Mouse (Mus musculus): ENCODE data around the gene Arl1.
"Not testable (repeated sequence)": the region's sequence is repeated elsewhere in the genome, so short reads cannot be mapped to it uniquely, and the experiment has no call there.

Gene Arl1

DNA sequence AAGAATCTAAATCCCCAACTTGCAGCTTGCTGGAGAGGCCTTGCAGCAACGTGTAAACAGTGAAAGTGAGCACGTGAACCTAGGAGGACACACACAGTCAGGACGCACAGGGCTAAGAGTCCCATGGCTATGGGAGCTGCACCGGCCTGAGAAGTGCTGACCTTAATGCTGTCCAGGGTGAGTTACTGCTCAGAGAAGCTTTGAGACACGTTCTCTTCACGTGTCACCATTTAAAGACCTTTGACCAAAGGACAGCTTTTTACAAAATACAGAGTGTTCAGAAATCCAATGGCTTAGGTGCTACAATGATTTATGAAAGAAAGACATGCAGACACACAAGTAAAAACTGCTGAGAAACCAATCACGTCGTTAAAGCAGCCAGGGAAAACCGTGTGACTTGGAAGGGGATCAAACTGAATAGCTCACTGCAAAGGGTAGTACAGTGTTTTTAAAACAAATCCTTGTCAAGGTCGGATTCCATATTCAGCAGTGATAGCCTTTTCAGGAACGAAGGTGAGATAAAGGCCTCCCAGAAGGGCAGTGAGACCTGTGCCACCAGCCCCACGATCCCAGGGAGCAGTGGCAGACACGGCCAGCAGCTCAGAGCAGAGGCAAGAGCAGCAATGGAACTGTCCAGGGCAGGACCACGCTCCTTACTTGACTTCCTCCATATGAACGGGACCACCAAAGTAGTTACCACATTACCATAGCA lies 34.9 kb downstream of the Arl1 start:
- no peak for DNase-seq (ENCODE audit: low read depth)

DNA sequence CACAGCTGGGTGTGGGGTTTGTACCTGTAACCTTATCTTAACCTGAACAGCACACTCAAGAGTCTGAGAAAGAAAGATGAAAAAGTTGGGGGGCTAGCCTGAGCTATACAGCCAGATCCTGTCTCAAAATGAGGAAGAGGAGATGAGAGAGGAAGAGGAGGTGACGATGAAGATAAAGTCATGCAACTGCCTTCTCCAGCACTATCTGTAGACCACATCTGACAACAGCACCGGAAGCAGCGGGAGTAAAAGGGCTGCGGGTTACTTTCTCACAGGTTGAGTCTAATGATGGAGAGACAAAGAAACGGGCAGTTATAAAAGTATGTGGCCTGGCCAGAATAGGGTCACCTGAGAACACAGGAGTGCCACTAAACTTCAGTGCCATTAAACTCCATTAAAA lies 38.3 kb downstream of the Arl1 start:
- no peak for DNase-seq (ENCODE audit: low read depth)

DNA sequence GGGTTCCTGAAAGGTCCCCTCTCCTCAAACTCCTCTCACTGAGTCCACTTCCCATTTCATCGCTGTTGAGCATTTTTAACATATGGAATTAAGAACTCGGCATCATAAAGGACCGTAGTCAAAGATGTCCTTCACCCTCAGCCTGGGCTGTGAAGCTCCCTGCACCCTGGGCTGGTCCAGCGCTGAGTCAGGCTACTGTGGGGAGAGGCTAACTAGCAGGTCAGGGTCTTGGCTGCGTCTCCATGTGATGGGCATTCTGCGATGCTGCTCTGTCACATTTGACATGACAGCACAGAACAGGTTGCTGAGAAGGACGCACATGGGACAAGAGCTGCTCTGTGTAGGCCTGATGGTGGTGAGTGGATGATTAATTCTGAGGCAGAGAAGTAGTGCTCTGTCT lies 39.0 kb downstream of the Arl1 start:
- no peak for DNase-seq (ENCODE audit: low read depth)

DNA sequence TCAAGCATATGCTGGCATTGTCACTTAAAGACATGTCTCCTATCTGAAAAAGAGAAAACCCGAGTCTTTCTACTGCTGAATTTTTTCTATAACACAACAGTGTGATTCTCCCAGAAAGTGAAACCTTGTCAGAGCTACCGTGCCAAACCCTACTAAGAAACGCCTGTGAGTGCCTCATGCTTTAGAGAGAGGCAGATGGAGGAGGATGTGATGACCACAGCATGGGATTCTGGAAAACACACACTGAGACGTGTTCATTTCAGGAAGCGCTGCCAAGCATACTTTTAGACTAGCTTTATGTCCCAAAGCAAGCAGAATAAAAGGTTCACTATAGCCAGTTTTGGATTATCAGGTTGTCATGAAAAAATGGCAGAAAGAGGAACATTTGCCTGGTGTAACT lies 42.3 kb downstream of the Arl1 start:
- DNase-seq (ENCODE audit: low read depth), result not testable (repeated sequence)

DNA sequence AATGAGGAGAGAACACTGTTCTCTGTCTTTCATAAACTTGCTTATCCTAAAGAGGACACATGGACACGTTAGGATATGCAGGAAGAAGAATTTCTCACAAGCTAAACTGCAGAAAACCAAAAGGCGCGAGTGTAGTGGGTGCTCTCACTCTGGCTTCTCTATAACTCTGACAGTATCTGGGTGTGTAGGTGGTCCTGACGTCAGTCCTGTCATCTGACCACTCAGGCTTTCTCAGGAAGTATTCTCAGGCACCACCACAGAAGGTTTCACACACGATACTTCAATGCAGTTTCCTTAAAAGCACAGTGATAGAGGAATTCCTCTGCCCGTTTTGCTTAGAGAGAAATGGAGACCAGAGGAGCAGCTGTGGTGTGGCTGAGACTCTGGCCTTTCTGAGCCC lies 45.5 kb downstream of the Arl1 start:
- no peak for DNase-seq (ENCODE audit: low read depth)

DNA sequence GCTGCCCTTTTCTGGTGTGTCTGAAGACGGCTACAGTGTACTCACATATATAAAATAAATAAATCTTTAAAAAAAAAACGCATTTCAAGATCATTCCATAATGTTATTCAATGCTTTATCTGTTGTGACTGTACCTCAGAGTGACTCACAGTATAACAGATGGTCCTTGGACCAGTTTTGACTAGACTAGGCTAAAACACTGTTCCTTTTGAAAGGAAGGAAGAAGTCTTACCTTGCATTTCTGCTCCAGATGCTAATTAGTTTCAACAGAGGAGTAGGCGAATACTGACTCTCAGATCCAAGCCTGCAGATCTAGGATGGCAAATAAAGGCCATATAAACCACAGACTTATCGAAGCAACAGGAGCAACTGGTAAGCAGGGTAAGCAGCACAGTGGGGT lies 50.1 kb downstream of the Arl1 start:
- no peak for DNase-seq (ENCODE audit: low read depth)

DNA sequence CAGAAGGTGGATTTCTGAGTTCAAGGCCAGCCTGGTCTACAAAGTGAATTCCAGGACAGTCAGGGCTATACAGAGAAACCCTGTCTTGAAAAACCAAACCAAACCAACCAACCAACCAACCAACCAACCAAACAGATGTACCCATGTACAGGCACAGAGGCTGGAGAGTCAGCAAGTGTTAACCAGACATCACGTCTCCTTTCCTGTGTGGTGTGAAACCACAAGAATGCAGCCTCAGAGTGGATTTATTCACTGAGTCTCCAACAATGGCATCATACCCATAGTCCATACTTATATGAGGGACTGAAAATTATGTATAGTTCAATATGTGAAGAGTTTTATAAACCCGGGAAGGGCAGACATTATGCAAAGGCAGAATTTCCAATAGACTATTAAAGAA lies 52.5 kb downstream of the Arl1 start:
- DNase-seq (ENCODE audit: low read depth), result not testable (repeated sequence)

DNA sequence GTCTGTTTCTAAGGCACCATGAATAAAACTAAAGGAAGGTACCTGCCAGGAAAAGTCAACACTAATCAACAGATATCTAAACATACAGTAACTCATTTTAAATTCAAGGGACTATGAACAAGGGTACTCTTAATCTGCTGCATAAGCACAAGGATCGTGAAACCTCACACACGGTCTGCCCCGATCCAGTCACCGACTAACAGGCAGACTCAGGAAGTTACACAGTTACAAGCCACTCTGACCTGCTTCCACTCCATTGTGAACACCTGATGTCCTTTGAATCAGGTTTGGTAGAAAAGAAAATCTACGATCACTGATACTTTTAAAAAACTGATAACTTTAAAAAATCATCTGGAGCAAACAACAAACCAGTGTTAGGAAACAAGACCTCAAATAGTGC lies 53.3 kb downstream of the Arl1 start:
- DNase-seq (ENCODE audit: low read depth), result no peak

DNA sequence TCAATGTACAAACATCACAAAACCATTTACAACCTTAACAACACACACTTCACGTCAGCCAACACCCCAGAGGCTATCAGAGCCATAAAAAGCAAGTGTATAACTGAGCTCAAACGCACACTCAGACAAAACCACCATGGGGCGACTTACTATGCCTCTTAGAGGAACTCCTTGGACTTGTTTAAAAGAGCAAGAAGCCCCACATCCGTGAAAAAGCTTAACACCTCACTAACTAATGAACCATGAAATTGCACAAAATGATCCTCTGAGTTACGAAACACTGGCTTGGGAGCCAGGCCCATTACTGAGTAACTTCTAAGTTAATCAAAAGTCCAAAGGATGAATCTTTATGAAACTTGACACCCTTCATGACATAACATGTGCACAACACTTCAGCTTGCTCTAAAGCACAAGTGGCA lies 53.9 kb downstream of the Arl1 start:
- DNase-seq (ENCODE audit: low read depth), result no peak

DNA sequence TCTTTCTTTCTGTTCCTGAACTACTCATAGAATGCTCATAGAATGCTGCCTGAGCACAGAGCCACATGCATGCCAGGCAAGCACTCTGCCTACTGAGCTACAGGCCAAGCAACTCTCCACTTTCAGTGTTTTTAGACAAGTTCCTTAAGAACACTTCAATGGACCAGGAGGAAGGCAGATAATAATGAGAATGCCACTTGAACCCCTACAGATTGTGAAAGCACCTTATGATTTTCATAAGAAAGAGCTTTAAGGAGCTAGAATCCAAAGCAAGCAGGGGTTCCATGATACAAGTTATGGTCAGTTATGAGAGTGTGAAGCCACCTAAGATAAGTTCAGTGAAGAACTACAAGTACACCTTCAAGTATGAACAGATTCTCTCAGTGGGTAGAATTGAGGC lies 63.0 kb downstream of the Arl1 start:
- no peak for DNase-seq (ENCODE audit: low read depth)

Data from naive thymus-derived CD4-positive, alpha-beta T cell, adult 2 months (primary cell).